Mouse (Mus musculus): ENCODE data around the gene Dlx3.

- no peak for TF ChIP-seq CTCF (IDR thresholded peaks at IDR 0.05; ENCODE audit: low read depth)
- no peak for TF ChIP-seq EP300 (optimal IDR thresholded peaks at IDR 0.05)
These were observed 39.9 kb downstream of the Dlx3 start for GRCm38 (mm10) chr11:95159763-95160371.

Data from stomach, postnatal 0 days (tissue).